Mouse (Mus musculus) urinary bladder, adult 2 months (tissue): ENCODE results near the gene Crygn. TPM values are rescaled to one million over a fixed set of nuclear protein-coding genes. Genes with fewer than 3 reads are reported as not detected.

ENCODE experiments used
- DNase-seq: peaks from one replicate; pipeline ENCODE4 v3.0.0; 2022; ENCODE audit warnings: low spot score
- polyA plus RNA-seq: library from polyadenylated mRNA; depleted of rRNA; stranded (reverse); fragments of >200 nt; gene quantifications from 2 replicates; pipeline ENCODE4 v1.2.3, GENCODE M21; 2012; rRNA removed

Gene Crygn
- polyA plus RNA-seq, 1 experiment = 3.0 TPM

DNA sequence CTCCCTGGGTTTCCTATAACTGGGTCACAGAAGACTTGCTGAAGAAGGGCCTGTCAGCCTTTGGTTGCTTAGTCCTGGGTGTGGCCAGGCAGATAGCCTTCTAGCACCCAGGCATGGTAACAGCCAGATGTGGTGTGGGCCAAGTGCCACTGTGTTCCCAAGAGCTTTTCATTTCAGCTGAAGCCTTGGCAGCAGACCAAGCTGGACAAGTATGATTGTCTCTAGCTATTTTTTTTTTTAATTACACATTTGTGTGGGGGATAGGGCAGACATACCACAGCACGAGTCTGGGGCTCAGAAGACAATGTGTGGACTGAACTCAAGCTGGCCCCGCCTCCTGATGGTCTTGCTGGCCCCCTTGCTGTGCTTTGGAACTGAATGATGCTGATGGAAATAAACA, 47.8 kb downstream of the Crygn start:
- no peak for DNase-seq

DNA sequence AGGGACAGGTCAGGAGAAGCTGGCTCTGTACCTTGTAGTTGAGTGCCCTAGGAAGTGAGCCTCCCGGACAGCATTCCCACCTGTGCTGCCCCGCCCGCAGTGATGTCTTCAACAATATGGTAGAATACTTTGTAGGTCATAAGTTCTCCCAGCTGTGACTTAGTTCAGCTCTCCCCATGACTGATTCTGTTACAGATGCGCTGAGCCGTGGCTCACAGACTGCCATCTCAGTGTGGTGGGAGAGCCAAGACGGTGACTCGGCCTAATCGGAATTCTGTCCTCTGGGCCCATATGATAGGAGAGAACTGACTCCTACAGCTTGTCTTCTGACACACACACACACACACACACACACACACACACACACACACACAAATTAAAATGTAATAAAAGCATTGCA, 53.2 kb downstream of the Crygn start:
- DNase-seq = no peak

DNA sequence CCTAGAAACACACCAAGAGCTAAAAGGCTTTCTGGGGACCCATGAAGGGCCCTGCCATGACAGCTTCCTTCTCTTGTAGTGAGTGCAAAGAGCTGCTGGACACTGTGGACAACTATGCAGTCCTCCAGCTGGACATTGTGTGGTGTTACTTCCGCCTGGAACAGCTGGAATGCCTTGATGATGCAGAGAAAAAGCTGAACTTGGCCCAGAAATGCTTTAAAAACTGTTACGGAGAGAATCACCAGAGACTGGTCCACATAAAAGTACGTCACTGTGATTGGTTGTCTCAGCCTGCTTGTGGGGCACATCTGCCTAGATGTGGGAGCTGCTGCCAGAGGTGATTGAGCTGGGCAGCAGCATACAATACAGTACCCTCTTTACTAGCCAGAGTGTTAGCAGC, 56.5 kb downstream of the Crygn start:
- no peak for DNase-seq

Other genes starting within 250 kb of the Crygn start
- 0.01 and 0.07 TPM in 2 replicates for gene Gbx1, start 230.8 kb downstream of the Crygn start, polyA plus RNA-seq
- 0.45 and 0.72 TPM in 2 replicates for gene Asb10, start 217.0 kb downstream of the Crygn start, polyA plus RNA-seq
- not detected in 2 replicates for gene 4931409K22Rik, start 201.2 kb downstream of the Crygn start, polyA plus RNA-seq
- gene Abcf2, start 180.5 kb downstream of the Crygn start, polyA plus RNA-seq = 44.5 and 50.0 TPM in 2 replicates
- 30.2 and 34.5 TPM in 2 replicates for gene Chpf2, start 171.3 kb downstream of the Crygn start, polyA plus RNA-seq
- 80.3 and 83.2 TPM in 2 replicates for gene Smarcd3, start 133.6 kb downstream of the Crygn start, polyA plus RNA-seq
- gene Nub1, start 72.5 kb downstream of the Crygn start, polyA plus RNA-seq = 47.3 and 58.5 TPM in 2 replicates
- 0.62 and 0.98 TPM in 2 replicates for gene Wdr86, start 27.3 kb downstream of the Crygn start, polyA plus RNA-seq
- gene Rheb, start 84.6 kb upstream of the Crygn start, polyA plus RNA-seq = 104 and 112 TPM in 2 replicates